Mouse (Mus musculus) bone marrow macrophage, adult 2 months (primary cell): Measurements from ENCODE around the gene Nalcn.

Source experiments
- CTCF ChIP-seq: IDR thresholded peaks from 2 replicates; pipeline ENCODE4 v1.5.1; 2012; ENCODE audit warnings: low read depth, mild to moderate bottlenecking, low read length, moderate library complexity
- POLR2A ChIP-seq: IDR thresholded peaks from 2 replicates; pipeline ENCODE4 v1.6.1; 2012; ENCODE audit warnings: mild to moderate bottlenecking, low read depth, low read length, borderline replicate concordance

- no peak for TF ChIP-seq CTCF
- TF ChIP-seq POLR2A = no peak
These were observed 255.4 kb downstream of the Nalcn start for GRCm38 (mm10) chr14:123371522-123371921.
